Mouse (Mus musculus): ENCODE results near the gene Inafm2.
A peak's percentile ranks its signal among the peaks of the same experiment; 100 is the strongest.

Inafm2 gene

GRCm38 (mm10) chr2:118726873-118727272, 18.7 kb upstream of the Inafm2 start:
- peak; percentile 16 for DNase-seq (ENCODE audit: low read depth)

DNA sequence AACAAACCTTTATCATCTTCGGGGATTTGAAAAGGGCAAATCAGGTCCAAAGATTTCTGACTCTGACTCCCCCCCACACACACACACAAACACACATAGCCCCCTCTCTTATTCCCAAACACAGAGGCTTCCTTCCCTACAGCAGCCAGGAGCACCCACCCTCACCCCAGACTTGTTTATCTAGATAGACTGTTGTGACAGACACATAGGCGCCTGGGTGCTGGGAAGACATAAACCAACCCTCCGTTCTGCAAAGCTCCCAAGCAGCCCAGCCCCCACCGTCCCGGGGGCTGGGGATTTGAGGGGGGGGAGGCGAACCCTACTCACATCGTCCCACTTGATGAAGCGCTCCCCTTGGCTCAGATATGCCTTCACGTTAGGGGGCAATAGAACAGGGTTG, 17.6 kb upstream of the Inafm2 start:
- no peak for DNase-seq (ENCODE audit: low read depth)

DNA sequence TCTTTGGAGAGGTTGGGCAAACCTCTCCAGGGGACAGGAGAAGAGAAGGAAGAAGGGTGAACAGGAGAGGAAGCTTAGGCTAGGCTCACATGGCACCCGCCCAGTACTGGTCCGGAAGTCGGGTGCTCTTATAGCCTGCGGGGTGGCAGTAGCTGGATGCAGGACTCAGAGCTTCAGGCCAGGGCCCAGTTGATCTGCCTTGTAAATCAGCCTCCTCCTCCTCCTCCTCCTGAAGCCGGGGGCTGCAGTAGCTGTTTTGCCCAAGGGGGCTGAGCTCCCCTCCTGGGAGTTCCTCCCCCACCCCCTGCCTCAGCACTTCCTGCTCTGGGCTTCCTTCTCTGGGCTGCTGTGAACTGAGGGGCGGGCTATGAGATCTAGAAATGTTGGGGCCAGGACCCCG, 17.2 kb upstream of the Inafm2 start, which contains the start of gene Plcb2:
Plcb2 (minus strand) TSS at position 102 of the 400 bp plus-strand sequence.
- DNase-seq (ENCODE audit: low read depth) = peak; percentile 70

GRCm38 (mm10) chr2:118729194-118729593, 16.4 kb upstream of the Inafm2 start:
- no peak for DNase-seq (ENCODE audit: low read depth)

DNA sequence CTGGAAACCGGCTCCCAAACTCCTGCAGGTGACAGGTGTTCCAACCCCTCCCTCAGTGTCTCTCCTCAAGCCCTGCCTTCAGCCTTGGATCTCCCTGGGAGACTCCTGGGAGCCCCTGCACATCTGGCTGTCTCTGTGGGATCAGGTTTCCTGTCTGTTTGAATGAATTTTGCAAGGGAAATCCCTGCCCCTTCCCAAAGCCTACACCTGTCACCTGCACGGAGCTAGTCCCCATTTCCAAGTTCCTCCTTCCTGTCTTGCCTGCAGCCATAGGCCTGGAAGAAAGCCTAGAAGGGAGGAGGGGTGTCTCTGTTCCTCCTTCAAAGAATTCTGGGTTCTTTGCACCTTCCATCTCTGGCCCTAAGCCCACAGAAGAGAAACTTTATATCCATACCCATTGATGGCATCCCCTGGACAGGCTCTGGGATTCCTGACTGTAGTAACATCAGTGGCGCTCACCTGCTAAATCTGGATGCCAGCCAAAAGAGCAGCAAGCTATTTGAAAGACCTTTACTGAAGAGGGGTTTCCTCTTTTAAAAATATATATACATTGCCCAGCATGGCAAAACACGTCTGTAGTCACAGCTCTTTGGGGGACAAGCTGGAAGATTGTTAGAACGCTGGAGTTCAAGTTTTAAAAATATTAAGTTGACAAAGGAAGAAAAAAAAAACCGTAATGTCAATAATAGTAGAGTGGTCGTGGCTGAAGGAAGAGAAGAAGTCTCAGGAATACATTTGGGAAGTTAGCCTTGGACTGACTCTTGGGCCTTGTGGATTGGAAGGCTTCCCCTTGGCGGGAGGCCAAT, 15.5 kb upstream of the Inafm2 start:
- DNase-seq (ENCODE audit: low read depth) = no peak

- DNase-seq (ENCODE audit: low read depth) = peak; percentile 56
Observed at GRCm38 (mm10) chr2:118730622-118730915, 15.0 kb upstream of the Inafm2 start.

DNA sequence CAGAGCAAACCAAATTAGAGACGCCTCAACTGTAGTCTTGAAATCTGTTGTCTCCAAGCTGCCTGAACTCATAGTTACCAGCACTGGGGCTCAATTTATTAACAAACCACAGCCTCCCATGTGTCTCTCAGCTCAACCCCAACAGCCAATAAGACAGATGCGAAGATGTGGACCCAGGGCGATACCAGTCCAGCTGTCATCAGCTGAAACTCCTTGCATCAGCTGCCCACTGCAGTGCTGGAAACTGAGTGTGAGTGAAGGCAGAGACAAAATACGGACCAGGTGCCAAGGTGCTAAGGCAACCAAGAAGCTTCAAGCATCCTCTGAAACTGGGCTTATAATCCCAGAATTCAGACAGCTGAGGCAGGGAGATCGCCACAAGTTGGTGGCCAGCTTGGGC, 13.6 kb upstream of the Inafm2 start:
- DNase-seq (ENCODE audit: low read depth) = no peak

DNA sequence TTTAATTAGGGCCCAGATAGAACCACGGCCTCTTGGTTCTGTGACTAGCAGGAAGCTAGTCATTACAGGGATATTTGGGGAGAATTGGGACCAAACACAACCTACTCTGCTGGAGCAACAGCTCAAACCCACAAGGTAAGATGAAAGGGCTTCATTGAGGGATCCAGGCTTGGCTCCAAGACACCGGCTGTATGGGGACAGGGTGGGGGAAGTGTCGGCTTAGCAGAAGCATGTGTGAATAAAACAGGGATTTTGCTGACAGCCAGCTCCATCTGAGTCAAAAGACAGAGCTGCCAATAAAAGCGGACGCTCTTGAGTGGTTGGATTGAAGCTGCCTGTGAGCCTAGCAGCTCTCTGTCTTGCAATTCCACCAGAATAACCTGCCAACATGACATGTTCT, 12.2 kb upstream of the Inafm2 start:
- DNase-seq (ENCODE audit: low read depth) = no peak

DNA sequence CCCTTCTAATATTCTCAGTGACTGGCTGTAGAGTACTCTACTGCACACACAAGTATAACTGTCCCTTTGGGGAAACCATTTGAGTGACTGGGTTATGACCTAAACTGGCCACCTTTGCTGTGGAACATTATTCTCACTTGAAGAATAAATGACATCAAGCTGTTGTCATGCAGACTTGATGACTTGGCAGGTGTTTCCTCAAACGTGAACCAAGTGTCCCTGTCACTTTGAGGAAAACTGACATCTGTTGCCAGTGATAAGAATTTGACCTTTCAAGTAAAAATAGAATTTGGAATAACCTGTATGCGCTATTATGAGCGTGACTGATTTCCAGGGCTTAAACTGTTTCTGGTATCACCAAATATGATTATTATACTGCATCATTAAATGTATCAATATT, 5.2 kb upstream of the Inafm2 start:
- no peak for DNase-seq (ENCODE audit: low read depth)

- DNase-seq (ENCODE audit: low read depth) = no peak
Observed at GRCm38 (mm10) chr2:118741183-118741582, 4.4 kb upstream of the Inafm2 start.

GRCm38 (mm10) chr2:118743261-118743943, 2.2 kb upstream of the Inafm2 start:
- DNase-seq (ENCODE audit: low read depth) = peak; percentile 80

DNA sequence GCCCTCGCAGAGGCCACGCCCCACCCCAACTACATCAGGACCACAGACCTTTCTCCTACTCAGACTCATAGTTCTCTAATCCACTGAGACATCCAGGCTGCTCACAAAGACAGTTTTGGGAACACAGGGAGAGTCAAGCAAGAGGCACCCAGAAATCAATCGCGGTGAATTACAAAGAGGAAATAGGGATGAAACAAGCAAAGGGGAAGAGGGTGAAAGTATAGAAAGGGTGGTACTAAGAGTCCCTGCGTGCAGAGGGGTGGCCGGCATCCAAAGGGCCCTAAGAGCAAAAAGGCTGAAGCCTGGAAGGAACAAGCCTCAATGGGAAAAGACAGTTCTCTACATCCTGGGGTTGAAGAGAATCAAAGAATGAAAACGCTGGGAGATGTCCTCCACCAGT, 937 bp upstream of the Inafm2 start:
- peak; percentile 25 for DNase-seq (ENCODE audit: low read depth)

DNA sequence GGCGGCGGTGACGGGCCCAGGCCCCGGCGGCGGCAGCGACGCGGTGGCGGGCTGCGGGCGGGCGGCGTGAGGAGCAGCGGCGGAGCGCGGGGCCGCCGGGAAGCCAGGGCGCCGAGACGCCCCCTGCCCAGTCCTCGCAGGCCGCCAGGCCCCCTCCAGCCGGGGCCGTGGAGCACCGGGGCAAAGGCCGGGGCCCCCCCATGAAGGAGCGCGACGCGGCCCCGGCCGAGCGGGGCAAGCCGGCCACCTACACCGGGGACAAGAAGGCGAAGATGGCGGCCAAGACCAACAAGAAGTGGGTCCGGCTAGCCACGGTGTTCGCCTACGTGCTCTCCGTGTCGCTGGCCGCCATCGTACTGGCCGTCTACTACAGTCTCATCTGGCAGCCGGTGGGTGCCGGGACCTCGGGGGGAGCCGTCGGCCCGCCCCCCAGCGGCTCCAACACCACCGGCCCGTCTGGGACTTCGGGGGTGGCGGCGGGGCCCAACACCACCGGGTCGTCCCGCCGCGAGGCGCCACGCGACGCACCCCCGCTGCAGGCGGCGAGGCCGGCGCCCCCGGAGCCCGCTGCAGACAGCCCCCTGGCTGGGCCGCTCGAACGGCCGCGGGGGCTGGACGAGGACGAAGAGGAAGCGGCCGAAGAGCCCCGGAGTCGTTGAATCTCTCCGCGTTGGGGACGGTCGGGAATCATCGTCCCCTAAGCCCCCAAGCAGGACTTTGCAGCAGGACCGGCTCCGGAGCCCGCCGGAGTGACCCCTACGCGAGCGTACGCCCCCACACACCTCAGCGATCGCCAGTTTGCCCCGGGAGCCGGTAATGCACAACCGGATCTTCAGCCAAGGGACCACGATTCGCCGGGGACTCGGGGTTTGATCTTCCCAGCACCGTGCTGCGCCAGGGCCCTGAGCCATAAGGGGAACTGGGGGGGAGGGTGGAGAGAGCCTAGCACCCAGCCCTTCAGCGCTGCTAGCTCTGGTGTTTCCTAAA, 650 bp downstream of the Inafm2 start:
- DNase-seq (ENCODE audit: low read depth) = peak; percentile 57

DNA sequence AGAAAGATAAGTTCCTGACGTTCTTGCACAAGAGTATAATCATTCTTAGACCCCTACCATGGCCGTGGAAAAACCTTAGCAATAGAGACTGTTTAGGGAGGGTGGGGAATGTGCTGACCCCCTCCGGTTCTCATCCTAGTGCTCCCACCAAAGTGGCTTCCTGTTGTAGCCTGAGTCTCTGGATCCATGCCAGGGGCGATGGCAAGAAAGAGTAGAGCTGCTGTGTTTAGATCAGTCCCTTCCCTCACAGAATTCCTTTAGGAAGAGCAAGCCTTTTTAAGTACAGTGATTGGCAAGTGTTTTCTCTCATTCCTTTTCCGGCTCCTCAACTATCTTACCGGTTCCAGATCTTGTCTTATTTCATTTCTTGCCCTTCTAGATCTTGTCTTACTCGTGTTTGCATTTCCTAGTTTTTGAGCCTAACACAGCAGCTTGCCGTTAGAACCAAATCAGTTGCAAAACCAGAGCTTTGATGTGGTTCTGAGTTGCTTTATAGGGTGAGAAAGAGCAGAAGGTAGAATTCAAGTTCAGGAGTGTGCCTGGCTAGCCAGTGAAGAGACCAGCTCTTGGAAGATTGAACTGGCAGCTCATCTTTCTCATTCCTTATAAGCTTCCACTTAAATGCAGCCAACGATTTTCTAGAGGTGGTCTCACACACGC, 1.9 kb downstream of the Inafm2 start:
- DNase-seq (ENCODE audit: low read depth) = peak; percentile 58

GRCm38 (mm10) chr2:118749341-118749884, 3.9 kb downstream of the Inafm2 start:
- no peak for DNase-seq (ENCODE audit: low read depth)

- DNase-seq (ENCODE audit: low read depth) = no peak
Observed at GRCm38 (mm10) chr2:118750476-118750875, 4.9 kb downstream of the Inafm2 start.

- no peak for DNase-seq (ENCODE audit: low read depth)
Observed at GRCm38 (mm10) chr2:118751896-118752791, 6.6 kb downstream of the Inafm2 start.

DNA sequence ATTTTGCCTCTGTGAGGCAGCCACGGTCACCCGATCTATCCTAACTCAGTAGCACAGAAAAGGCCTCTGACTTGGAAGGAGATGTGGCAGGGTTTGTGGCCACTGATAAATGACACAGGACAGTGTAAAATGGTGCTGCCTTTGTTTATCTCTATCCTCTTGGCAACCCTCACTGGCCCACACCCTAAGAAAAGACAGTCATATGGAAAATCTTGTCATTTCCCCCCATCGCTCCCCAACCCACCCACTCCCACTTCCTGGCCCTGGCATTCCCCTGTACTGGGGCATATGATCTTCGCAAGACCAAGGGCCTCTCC, 7.2 kb downstream of the Inafm2 start:
- no peak for DNase-seq (ENCODE audit: low read depth)

DNA sequence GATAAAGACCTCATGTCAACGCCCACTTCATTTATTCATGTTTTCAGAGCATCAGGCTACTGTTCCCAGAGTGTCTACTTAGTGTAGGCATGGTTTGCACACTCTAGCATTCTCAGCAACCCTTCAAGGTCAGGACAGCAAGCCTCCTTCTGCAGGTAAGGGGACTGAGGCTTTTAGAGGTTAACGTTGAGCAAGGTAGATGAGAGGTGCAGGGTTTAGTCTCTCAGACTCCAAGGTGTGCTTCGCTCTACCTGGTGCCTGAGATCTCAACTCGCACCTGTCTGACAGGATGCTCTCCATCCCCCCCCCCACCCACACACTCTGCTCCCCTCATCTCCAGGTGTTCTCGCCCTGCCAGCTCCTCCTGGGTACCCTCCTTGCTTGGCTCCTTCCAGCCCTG, 8.6 kb downstream of the Inafm2 start:
- no peak for DNase-seq (ENCODE audit: low read depth)

DNA sequence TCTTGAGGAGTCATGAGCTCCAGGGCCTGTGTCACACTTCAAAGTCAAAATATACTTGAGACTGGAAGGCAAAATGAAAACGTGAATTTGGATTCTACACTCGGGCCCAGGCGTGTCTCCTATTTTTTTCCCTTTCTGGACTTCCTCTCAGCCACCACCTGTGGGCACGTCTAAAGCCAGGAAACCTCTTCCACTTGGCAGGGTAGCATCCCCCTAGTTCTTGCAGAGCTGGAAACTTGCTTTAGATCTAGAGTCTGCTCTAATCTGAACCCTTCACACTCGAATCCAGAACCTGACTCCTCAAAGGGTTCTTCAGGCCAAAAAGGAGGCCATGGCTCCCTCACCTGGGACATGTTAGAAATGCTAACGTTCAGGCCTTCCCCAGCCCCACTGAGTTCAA, 9.8 kb downstream of the Inafm2 start:
- no peak for DNase-seq (ENCODE audit: low read depth)

GRCm38 (mm10) chr2:118756103-118756502, 10.5 kb downstream of the Inafm2 start:
- no peak for DNase-seq (ENCODE audit: low read depth)

Measured in induced T-regulatory cell, adult 2 months (primary cell).